ENCODE assay signal across 8 mouse cellular contexts in the genomic region with DNA sequence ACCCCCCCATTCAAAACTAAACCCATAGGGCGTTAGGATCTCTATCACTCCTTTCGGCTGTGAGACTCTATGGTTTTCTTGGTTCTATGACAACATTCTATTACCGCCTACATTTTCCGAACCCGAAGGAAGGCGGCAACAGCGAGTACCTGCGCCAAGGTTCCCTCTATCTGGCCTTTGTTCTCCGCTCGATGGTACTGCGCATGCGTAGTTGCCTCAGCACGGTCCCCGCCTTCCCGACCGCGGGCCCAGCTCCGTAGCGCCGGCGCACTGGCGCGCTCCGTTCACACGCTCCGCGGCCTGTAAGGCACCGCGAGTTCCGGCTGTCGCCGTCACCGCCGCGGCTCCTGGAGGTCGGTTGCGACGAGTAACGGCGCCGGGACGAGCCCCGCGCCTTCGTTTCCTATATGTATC. TPM values are rescaled to one million over a fixed set of nuclear protein-coding genes. Genes with fewer than 3 reads are reported as not detected.
DNase-seq lines count a peak whose midpoint lies in the region; ATAC-seq and TF ChIP-seq lines count a peak whose summit lies in the region.

Gene Ylpm1 (plus strand): TSS at position 239 of the 414 bp plus-strand sequence.

- H3K4me1 ChIP-seq in ES-E14 (ENCODE audit: control insufficient read depth in 2 of 2, insufficient read depth in 2 of 2, low read length in 2 of 2, poor library complexity in 1 of 2): peaks cover 0 to 2% of the 10 kb centered on the region in 2 experiments; a peak in 1 of 4 replicates
- peaks cover 28% of the 10 kb centered on the region for H3K4me1 ChIP-seq in forebrain, embryonic 15.5 days
- peaks cover 14% of the 10 kb centered on the region for H3K4me1 ChIP-seq in lung, adult 2 months (ENCODE audit: control insufficient read depth, insufficient read depth, low read length)

- peak within 1 kb of the TSS; percentile 96 for H3K9ac ChIP-seq in ES-E14 (ENCODE audit: insufficient read depth, low read depth, low read length, poor library complexity, severe bottlenecking)
- peak within 1 kb of the TSS; percentile 99 for H3K9ac ChIP-seq in forebrain, embryonic 15.5 days (replicated peaks)

- TF ChIP-seq POLR2A in lung, adult 2 months (IDR thresholded peaks at IDR 0.05; ENCODE audit: borderline replicate concordance, extremely low read depth, low read depth, low read length): peak; percentile 79; the same call in 1 of the 2 replicates

- peak; percentile 97 for DNase-seq in ES-E14 (ENCODE audit: low read depth, low spot score)
- DNase-seq in cerebellum, adult 11-12 months: peak; percentile 99
- DNase-seq in heart, postnatal 25 days (ENCODE audit: low spot score): peak; percentile 95
- DNase-seq in layer of hippocampus, adult 18-20 months (ENCODE audit: low spot score in 2 of 2): peak; percentile 98
- peak; percentile 93 for DNase-seq in lung, adult 2 months
- DNase-seq in thymus, adult 18-20 months: peak; percentile 95

- H3K4me2 ChIP-seq in forebrain, embryonic 15.5 days (replicated peaks): peak within 1 kb of the TSS; percentile 89

- no peaks in the 10 kb centered on the region for H3K9me3 ChIP-seq in ES-E14 (ENCODE audit: control insufficient read depth, insufficient read depth, low read depth, low read length)
- H3K9me3 ChIP-seq in forebrain, embryonic 15.5 days: no peaks in the 10 kb centered on the region

- WGBS in forebrain, embryonic 15.5 days: under 1% methylated on average over 45 of the region's 45 CpGs
- under 1% methylated on average over 45 of the region's 45 CpGs for WGBS in lung, adult 2 months

- TF ChIP-seq CTCF in lung, adult 2 months (IDR thresholded peaks at IDR 0.05; ENCODE audit: insufficient read depth, low read length): peak; percentile 64

- ATAC-seq in forebrain, embryonic 15.5 days (replicated peaks): peak; percentile 99
- ATAC-seq in neutrophil, adult 5-6 weeks (ENCODE audit: extremely low read depth, insufficient number of reproducible peaks, low FRiP score, poor library complexity, severe bottlenecking): peak; percentile 98

- intact Hi-C loops in heart, postnatal 25 days (cut with DNase I): loop anchor here (10.0 kb wide), 1 partner anchor 381 kb away; the partner anchor contains the start of gene Abcd4

- H3K36me3 ChIP-seq in ES-E14 (ENCODE audit: control insufficient read depth, insufficient read depth, low read length, poor library complexity, severe bottlenecking): no peaks in the 10 kb centered on the region
- H3K36me3 ChIP-seq in forebrain, embryonic 15.5 days: no peaks in the 10 kb centered on the region

- H3K27ac ChIP-seq in ES-E14 (ENCODE audit: insufficient read depth, low read depth, low read length, poor library complexity, severe bottlenecking): peak within 1 kb of the TSS; percentile 21
- H3K27ac ChIP-seq in forebrain, embryonic 15.5 days (replicated peaks): peak within 1 kb of the TSS; percentile 96

- H3K4me3 ChIP-seq in ES-E14 (ENCODE audit: insufficient read depth in 1 of 2, low read depth in 1 of 2, low read length in 2 of 2, poor library complexity in 1 of 2, severe bottlenecking in 1 of 2): peak within 1 kb of the TSS; percentile 91 to 96
- H3K4me3 ChIP-seq in forebrain, embryonic 15.5 days: peak within 1 kb of the TSS; percentile 98
- H3K4me3 ChIP-seq in lung, adult 2 months (replicated peaks; ENCODE audit: extremely low read depth, low read depth, low read length): peak within 1 kb of the TSS; percentile 86

- in situ Hi-C loops in ES-E14 (cut with MboI; ENCODE audit: low sequenced_read_pairs in 2 of 2, unreplicated experiment in 2 of 2): no loop called here

- no peaks in the 10 kb centered on the region for H3K27me3 ChIP-seq in forebrain, embryonic 15.5 days

TF ChIP-seq in ES-E14, 5 proteins besides CTCF, POLR2A, EP300 and RAD21:
- TF ChIP-seq HCFC1 (IDR thresholded peaks at IDR 0.05; ENCODE audit: borderline replicate concordance, insufficient read depth, low read length): peak; percentile 69; the same call in 1 of the 2 replicates
- TF ChIP-seq MAFK (IDR thresholded peaks at IDR 0.05; ENCODE audit: insufficient read depth, low read depth, low read length): no peak

RNA-seq across cellular contexts. Expression of gene Ylpm1, which starts in this region (rescaled TPM):
- total RNA-seq in ES-E14 (2012; rRNA removed): 33.4 and 38.8 TPM in 2 replicates
- 37.3 and 39.8 TPM in 2 replicates for polyA plus RNA-seq in forebrain, embryonic 15.5 days (2015; fragmentation: Nextera tagmentation; extraction: Ambion mirVana)
- total RNA-seq in heart, postnatal 25 days (2021): 10 to 100 TPM; 26.6 to 26.7 TPM
- 100 to 1,000 TPM; 113 to 115 TPM for total RNA-seq in layer of hippocampus, adult 18-20 months (2021)
- polyA plus RNA-seq in lung, adult 2 months (2012; rRNA removed): 12.4 and 16.2 TPM in 2 replicates
- total RNA-seq in neutrophil, adult 5-6 weeks (2017): 61.8 and 67.9 TPM in 2 replicates

Comparison
In these comparisons a context has a peak if more than half of its experiments do, and no peak if none do; other contexts are left out.
1. Peak in every context shown above with its lines: DNase-seq, ATAC-seq, H3K4me3 ChIP-seq and H3K27ac ChIP-seq.